Mouse (Mus musculus) naive thymus-derived CD4-positive, alpha-beta T cell, adult 2 months (primary cell): ENCODE measurements around the gene Npas3.

Experiments used
- DNase-seq: peaks from one replicate; pipeline ENCODE4 v3.0.0-alpha.2; 2011; ENCODE audit warnings: low read depth

The Npas3 gene

DNA sequence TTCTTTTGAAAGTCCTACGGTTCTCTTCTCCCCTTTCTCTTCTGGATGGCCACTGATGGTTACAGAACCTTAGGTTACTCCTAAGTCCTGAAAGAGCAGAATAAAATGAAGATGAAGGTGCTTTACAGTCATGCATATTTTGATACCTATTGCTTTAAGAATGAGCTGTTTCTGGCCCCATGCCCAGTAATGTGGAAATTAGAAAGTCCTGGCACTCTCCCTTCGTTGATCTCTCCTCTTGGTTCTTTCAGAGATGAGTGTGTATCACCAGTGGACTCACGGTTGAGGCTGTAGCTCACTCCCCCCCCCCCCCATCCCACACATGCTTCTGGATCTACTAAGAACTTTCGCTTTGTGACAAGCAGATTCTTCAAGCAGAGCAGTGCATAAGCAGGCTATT, 167.6 kb downstream of the Npas3 start:
- DNase-seq, result no peak

DNA sequence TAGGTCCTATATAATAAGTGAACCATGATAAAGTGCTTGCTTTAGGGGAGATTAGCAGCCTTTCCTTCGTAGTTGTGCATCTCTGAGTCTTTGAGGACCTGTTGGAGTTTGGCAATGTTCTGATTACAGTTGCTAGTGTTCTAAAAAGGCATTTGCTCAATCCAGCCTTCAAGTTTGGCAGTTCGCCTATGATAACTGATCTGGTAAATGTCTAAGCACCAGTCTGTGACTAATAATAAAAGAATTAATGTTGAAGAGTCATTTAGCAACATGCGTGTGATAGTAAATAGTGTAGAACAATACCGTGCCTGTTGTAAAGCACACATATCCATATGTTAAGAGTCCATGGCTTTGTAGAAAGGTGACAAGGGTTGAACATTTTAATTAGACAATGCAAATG, 173.2 kb downstream of the Npas3 start:
- DNase-seq, result no peak

DNA sequence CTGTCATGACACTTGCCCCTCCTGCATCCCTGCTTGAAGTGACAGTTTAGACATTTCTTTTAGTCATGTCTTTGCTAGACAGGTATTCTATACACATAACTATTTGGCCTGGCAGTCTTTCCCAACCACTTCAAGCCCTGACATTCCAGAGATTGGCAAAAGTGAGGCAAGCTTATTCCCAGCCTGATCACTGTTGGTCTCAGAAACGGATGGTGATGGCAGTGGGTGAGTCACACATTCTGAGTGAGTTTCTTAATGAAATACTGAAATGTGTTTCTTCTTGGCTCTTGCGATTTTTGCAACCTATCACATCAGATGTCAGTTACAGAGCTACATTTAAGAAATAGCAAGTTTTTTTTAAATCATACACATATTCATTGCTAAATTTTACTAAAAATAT, 175.2 kb downstream of the Npas3 start:
- no peak for DNase-seq

DNA sequence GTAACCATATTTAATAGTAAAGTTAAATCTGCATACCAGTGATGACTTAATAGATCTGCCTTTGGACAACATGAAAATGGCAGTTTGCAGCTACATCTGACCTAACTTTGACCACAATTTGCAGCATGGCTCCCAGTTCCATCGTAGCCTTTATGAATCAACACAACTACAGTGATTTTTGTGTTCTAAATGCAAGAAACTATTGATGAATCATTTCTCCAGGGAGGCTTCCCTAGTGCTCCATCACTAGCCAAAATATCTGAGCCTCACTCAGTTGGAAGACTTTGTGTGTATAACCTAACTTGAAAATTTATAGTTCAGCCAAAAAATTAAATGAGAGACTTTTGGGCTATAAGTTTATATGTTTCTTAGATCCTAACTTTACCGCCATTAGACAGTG, 177.5 kb downstream of the Npas3 start:
- DNase-seq, result no peak

DNA sequence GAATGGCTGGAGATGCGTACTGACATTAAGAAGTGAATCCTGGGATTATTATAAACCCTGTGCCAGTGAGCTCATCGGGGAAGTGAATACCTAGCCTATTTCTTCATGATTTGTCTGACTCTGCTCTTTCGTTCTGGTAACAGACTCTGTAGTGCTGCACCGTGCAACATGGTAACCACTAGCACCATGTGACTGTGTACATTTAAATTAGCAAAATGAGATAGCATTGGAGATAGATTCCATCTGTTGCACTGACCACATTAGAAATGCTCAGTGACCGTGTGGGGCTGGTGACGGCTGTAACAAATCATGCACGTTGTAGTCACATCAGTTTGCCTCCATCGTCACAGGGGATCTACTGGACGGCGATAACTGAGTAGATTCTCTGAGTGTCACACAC, 178.7 kb downstream of the Npas3 start:
- no peak for DNase-seq

DNA sequence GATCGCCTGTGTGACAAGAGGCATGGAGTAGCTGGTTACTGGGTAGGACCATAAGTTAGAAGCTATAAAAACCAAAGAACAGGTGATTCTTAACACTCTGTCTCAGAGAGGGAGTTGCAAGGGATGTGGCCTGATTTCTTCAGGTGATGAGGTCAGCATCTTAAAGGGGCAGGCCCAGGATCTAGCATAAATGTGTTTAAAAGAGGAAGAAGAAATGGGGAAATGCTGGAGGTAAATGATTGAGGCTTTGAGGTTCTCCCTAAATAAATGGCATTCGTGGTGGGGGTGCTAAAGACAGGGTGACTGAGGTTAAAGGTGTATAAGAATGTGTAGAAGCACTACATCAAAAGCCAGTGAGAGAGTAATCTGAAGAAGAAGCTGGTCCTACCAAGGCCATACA, 193.6 kb downstream of the Npas3 start:
- no peak for DNase-seq

DNA sequence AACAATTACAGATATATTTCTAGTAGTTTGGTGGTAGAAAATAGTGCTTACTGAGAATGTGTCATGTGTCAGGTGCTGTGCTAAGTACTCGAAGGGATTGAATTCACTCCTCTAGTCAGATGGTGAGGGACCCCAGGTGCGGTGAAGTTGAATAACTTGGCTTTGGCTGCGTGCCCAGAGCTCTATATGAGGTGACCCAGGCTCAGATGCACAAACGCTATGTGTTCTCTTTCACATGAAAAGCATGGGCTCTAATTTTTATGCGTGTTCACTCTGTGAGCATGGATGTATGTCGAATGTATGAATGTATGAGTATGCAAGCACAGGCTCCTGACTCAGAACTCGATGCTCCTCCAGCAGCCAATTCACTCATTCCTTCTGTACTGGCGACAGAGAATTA, 199.0 kb downstream of the Npas3 start:
- no peak for DNase-seq

DNA sequence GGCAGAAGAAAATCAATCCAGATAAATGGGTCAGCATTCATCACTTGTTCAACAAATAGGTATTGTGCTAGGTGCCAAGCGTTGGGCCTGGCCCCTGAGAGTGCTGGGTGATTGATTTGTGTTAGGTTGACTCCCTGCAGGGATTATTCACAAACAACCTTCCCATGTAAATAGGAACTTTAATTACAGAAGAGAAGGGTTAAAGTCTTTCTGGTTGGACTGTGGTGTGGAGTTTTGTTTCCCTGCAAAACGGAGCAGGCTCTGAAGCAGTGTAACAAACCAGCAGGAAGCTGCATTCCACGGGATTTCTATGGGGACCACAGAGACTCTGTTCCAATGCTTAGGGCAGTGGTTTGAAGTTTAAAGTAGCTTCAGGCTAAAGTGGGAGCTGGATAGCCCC, 199.6 kb downstream of the Npas3 start:
- DNase-seq, result no peak

DNA sequence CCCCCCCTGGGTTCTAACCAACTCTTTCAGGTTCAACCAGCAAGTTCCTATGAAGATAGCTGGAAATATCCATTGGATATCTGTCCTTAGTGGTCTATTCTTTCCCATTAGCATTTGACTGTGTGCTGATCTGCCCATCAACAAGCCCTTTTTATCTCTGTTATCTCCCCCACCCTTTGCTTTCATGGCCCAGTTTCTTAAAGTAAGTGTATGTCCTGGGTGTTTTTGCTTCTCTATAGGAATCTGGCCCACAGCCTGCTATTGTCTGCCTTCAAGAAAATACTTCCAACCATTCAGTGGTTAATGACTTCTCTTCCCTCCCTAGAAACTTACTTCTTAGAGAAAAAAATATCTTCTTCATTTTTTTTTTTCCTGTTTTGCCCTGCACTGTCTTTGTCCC, 219.1 kb downstream of the Npas3 start:
- DNase-seq, result no peak

DNA sequence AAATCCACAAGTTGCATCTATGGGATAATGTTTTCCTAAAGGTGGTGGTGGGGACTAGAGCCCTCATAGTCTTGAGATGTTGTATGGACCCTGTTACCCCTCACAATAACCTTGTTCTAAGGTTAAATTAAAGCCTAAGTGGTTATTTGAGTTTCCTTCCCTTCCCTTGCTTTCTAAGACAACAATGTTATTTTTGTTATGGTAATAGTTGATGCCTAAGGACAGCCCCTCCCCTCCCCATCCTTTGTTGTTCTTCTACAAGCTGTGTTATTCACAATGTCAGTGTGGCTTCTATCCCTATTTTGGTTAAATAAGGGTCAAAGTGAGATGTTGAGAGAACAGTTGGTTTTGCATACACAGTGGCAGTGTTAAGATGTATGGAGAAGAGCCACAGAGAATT, 226.0 kb downstream of the Npas3 start:
- no peak for DNase-seq

DNA sequence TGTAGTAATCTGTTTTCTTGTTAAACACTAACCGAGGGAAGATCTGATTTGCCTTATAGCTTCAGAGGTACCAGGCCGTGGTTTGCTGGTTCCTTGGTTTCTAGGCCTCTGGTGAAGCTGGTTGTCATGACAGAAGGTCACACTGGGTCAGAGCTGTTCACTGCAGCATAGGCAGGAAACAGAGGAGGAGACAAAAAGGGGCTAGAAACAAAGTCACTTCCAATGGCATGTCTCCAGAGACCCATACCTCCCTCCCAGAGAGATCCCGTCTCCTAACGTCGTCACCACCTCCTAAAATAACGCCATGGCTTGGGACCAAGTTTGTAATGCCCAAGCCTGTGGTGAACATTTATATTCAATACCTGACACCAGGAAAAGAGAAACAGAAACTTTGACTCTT, 236.4 kb downstream of the Npas3 start:
- no peak for DNase-seq

DNA sequence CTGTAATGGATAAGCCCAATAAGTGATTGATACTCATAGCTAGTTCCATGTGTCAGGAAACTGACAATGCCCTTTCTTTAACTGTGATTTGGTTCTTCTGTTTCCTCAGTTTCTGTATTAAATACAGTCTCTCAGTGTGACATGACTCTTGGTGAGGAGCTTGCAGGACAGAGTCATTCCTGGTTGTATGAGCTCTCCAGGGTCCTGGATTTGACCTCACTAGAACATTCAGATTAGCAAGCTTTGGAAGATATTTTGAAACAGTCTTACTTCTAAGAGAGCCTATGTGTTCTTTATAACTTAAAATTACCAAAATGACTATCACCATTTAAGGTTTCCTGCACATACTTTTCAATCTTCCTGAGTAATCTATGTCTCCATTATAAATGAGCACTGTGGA, 247.9 kb downstream of the Npas3 start:
- DNase-seq, result no peak

DNA sequence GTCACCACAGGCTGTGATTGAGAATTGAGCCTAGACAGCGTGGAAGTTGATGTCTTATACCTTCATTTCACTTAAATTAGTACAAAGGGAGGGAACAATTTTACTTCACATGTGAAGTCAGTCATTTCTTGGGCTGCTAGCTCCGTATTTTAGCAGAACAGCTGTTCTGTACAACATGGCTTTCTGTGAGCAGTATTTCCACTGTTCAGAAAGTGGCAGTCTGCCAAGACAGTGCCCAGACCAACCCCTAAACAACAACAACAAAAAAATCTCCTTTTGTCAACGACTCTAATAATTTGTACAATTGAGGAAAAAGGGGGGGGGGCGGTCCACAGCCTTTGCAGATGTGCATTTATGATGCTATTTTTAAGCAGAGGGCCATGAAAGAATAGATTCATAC, 266.4 kb downstream of the Npas3 start:
- no peak for DNase-seq

DNA sequence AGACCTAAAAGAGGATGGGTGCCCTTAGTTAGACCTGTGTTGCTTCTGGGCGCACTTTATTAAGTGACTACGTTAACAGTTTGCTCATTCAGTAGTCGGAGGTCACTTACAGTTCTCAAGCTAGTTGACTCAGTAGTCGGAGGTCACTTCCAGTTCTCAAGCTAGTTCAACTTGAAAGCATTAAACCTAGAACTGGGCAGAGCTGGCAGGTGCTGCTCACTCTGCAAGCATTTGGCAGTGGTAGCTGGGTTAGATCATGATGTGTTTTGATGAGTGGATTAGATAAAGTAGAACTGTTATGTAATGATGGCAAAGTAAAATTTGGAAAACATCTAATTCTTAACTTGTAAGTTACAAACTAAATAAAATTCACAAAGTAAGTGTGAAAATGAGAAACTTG, 271.1 kb downstream of the Npas3 start:
- DNase-seq, result no peak

DNA sequence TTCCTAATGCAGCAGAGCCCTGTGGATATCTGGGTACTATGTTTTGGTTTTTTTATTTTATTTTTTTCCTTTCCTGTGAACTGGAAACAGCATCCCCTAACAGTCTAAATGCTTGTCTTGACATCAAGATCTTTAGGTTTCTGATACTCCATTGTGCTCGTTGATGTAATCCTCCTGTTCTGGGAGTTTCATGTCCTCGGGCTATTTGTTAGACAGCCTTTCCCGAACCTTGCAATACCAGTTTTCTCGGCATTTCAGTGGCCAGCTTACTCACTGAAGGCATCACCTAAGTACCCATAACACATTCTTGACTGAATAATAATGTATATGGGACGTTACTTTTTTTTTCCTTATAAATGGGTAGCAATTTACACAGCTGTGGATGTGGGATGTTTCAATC, 274.2 kb downstream of the Npas3 start:
- DNase-seq, result no peak

DNA sequence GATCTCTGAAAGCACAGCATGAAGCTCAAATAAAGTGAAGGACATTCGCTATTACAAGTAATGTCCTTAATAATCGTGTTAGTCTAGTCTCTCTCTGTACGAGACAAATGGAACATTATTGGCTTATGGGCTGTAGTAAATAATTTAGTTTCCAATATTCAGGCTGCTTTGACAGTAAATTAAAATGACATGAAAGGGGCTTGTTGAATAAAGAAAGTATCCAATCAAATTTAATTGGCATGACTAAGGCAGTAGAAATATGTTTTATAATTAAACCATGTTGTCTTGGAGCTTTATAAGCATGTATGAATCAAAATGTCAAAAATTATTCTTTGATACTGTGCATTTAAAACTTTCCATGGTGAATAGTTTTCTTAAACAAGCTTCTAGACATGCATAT, 278.6 kb downstream of the Npas3 start:
- DNase-seq, result no peak

DNA sequence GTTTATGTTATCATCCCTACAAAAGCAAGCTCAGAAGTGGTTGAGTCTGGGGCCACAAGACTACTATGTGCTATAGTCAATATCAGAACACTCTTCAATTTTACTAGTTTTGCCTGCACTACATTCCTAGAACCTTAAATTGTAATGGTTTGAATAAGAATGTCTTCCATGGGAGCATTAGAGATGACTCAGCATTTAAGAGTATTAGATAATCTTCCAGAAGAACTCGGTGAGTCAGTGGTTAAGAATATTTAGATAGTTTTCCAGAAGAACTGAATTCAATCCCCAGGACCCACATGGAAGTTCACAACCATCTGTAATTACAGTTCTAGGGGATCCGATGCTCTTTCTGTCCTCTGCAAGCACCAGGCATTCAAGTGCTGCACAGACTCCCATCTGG, 280.9 kb downstream of the Npas3 start:
- DNase-seq, result no peak

DNA sequence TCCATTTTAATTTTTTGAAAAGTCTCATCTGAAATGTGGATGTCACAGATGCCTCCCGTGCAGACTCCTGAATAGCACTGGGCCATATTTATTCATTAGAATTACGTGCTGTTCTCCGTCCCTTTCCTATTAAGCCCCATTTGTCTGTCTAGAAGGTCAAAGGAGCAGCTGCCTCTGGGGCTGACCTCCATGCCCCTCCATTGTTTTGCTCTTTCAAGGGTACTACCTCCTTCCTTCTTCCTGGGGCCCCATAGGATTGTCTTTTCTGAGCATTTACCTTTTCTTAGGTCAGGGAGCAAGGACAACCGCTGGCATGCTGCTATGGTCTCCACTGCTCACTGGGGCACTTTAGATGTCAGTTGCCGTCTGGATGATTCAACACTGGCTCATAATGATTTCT, 288.3 kb downstream of the Npas3 start:
- no peak for DNase-seq

DNA sequence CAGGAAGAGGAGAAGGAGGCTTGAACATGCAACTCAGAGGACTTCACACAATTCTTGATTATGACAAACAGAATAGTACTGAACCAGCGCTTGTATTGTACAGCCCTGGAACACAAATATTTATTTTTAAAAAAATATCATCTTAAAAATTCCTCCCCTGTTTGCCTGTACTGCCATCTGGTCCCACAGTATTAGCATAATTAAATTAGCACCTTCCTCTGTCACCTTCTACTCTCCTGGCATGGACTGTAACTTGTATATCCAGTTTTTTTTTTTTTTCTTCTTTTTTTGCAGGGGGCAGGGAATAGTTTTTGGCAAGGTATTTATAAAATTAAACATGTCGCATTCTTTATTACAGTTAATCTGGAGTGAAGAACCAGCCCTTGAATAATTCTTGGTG, 307.9 kb downstream of the Npas3 start:
- DNase-seq, result no peak

DNA sequence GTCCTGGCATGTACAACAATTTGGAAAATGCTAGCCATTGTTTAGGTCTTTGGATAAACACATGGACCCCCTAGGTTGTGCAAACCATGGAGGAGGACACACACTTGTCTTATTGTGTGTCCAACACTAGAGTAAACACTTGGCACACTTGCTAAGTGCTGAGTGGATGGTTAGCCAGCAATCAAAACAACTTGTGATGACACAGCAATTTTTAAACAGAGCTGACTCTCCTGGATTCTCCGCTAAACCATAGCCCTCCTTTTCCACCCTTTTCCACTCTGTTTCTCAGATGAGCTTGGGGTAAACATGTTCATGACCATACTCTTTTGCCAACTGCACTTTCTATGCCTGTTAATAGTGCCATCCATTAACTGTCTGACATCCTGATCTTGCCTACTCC, 309.8 kb downstream of the Npas3 start:
- no peak for DNase-seq

DNA sequence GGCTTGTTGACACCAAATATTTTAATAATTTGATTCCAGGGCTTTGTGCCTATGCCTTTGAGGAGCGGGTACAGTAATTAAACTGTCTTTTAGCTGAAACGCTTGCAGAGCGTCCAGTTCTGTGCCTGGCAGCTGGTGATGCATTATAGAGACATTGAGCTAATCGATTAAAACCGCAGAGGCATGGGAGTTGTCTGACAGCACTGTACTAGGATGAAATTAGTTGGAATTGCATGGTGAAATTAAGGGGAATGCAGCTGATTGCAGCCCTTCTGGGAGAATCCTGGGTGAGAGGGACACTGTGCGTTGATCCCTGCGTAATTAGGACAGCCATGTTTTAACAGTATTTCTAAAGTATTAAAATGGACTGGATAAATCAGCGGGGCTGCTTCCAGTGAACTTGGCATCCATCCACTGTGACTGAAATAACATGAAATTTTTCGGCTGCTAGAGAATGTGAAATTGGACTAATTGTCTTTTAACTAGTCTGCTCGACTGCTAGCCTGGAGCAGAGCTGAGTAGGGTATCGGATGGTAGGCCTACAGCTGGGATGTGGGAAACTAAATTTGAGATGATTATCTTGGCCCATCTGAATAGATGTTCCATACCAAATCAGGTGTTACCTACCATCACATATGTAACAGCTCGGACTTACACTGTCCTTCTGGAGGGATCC, 318.4 kb downstream of the Npas3 start:
- no peak for DNase-seq

DNA sequence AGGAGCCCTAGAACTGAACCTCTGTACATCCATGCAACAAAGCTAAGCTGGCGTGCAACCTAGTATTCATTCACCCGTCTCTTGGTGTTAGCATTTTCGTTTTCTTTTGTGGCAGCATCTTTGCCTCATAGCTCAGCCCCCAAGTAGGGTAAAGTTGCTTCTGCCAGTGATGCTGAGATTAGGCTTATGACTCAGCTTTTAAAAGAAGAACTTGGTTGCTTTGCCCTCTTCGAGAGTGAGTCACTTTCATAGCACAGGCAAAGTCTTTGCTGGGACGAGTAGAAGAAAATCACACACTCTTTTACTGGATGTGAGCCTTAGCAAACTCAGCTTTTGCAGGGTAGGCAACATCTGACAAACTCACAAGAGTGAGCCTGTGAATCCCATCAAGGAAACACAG, 332.7 kb downstream of the Npas3 start:
- no peak for DNase-seq

DNA sequence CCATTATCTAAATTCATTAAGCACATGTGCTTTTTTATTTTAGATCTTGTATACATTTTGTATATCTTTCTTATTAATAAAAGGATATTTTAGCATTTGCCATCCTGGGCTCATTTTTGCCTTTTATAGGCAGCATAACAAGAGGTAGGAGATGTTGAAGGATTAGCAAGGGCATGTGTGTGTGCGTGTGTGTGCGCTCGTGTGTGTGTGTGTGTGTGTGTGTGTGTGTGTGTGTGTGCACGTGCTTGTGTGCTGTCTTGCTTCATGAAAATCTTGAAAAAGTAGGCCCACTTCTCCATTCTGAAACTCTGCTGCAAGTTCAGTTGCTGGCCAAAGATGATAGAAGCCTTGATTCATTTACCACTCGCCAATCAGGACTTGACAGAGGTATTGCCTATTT, 338.8 kb downstream of the Npas3 start:
- no peak for DNase-seq

DNA sequence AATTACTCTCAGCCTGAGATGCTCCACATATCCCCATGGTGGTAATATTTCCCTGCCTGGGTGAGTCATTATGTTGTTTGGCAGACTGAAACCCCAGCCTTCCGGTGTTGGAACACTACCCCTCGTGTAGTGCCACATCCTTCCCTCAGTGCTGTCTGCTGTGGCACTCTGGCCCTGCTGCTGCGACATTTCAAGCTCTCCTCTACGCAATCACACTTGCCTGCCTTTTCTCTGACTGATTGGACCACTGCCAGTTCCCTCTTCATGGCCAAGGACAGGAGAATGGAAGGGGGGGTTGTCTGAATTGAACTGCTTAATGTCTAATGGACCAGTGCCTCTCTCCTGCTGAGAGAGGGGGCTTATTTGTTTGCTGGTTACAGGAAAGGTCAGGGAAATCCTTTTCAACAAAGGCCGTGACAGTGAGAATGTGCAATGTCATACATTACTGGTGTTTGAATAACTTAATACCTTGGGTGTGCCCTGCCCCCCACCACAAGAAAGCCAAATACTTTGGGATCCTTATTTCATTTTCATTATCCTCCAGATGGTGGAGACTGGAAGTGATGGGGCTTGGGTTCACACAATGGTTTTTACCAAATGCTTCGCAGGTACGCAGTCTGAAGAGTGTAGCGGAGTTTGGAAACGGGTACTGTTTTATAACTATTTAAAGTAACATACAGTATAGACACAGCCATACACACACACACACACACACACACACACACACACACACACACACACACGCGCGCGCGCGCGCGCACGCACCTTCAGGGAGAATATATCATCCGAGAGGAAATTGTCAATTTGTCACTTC, 339.4 kb downstream of the Npas3 start:
- DNase-seq, result no peak
